Mouse (Mus musculus) liver, embryonic 14.5 days (tissue): Measurements from ENCODE around the gene Hmces.

Experiments used
- CTCF ChIP-seq: IDR thresholded peaks from 2 replicates; pipeline ENCODE4 v1.5.1; 2016; ENCODE audit warnings: antibody characterized with exemption, low read depth, control low read depth
- EP300 ChIP-seq: IDR thresholded peaks from 2 replicates; pipeline ENCODE4 v1.6.1; 2016; ENCODE audit warnings: antibody characterized with exemption, low read depth

- TF ChIP-seq CTCF = no peak
- TF ChIP-seq EP300 = no peak
Measured at GRCm38 (mm10) chr6:87879628-87880027, 34.1 kb upstream of the Hmces start.
